Mouse (Mus musculus) lung, postnatal 25 days (tissue): ENCODE measurements around the gene Taf1b.
"Not testable (repeated sequence)": the region's sequence is repeated elsewhere in the genome, so short reads cannot be mapped to it uniquely, and the experiment has no call there.

Experiments
- DNase-seq: peaks from one replicate; pipeline ENCODE4 v3.0.0; 2022; ENCODE audit warnings: low spot score

Taf1b gene

GRCm38 (mm10) chr12:24498150-24498840, at the start of gene Taf1b:
TSS of gene Taf1b (plus strand) at chr12:24498359.
- peak; percentile 70 for DNase-seq

GRCm38 (mm10) chr12:24460406-24460805, 37.8 kb upstream of the Taf1b start:
- DNase-seq, result no peak

DNA sequence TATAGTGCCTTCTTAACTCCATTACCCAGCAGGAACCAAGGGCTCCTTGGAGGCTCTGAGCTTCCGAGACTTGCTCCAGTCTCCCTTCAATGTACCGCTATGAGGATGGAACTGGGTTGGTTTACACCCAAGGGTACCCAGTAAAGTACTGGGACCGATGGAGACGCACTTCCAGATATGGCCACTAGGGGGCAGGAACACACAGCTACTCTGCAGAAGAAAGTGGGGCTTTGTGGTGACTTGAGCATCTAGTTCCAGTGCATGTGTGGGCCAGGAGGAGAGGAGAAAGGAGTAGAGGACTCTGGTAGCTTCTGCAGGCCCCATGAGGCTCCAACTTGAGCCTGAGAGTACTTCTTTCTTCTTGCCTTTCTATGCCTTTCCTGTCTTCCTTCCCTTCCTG, 36.0 kb upstream of the Taf1b start:
- not testable (repeated sequence) for DNase-seq

- not testable (repeated sequence) for DNase-seq
Observed at GRCm38 (mm10) chr12:24463490-24463889, 34.7 kb upstream of the Taf1b start.

GRCm38 (mm10) chr12:24468966-24469365, 29.2 kb upstream of the Taf1b start:
- no peak for DNase-seq

GRCm38 (mm10) chr12:24470943-24471342, 27.2 kb upstream of the Taf1b start:
- peak; percentile 41 for DNase-seq

DNA sequence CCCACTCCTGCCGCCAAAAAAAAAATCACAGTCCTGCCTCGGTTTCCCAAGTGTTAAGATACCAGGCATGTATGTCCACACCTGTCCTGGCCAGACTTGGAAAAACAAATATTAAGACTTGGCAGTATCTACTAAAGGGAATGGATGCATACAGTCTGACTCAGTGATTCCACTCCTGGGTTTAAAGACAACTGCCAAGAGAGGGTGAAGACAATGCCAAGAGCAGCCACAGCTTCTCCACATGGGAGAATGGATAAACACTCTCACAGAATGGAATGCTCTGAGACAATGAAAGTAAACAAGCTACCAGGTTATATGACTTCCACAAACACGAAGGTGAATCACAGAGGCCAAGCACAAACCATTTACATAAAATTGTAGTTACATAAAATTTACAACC, 24.9 kb upstream of the Taf1b start:
- no peak for DNase-seq

GRCm38 (mm10) chr12:24484930-24485329, 13.2 kb upstream of the Taf1b start:
- no peak for DNase-seq

GRCm38 (mm10) chr12:24486882-24487281, 11.3 kb upstream of the Taf1b start:
- no peak for DNase-seq

GRCm38 (mm10) chr12:24492507-24492906, 5.7 kb upstream of the Taf1b start:
- not testable (repeated sequence) for DNase-seq

GRCm38 (mm10) chr12:24493011-24493410, 5.1 kb upstream of the Taf1b start:
- no peak for DNase-seq

GRCm38 (mm10) chr12:24493412-24493811, 4.7 kb upstream of the Taf1b start:
- no peak for DNase-seq

GRCm38 (mm10) chr12:24494791-24495190, 3.4 kb upstream of the Taf1b start:
- not testable (repeated sequence) for DNase-seq

- DNase-seq, result not testable (repeated sequence)
Observed at GRCm38 (mm10) chr12:24498841-24499485, 804 bp downstream of the Taf1b start.

- no peak for DNase-seq
Observed at GRCm38 (mm10) chr12:24517118-24517517, 19.0 kb downstream of the Taf1b start.

- DNase-seq, result no peak
Observed at GRCm38 (mm10) chr12:24521076-24521475, 22.9 kb downstream of the Taf1b start.

GRCm38 (mm10) chr12:24525065-24525464, 26.9 kb downstream of the Taf1b start:
- DNase-seq, result not testable (repeated sequence)

DNA sequence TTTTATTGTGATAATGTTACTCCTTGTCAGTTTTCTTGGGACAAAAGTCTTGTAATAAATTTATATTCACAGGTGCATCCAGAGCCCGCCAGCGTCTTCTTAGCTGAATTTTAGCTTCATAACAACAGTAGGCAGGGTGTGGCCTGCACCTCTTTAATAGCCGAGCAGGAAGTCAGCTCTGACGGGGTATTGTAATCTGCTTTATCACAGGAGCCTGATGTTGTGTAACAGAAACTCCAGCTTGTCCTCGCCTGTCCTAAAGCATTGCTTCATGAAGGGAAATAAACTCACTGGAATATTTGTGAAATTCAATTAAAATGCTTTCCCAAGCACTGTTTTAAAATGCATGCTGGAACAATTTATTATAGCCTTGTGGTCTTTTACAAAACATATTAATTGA, 38.2 kb downstream of the Taf1b start:
- peak; percentile 10 for DNase-seq

DNA sequence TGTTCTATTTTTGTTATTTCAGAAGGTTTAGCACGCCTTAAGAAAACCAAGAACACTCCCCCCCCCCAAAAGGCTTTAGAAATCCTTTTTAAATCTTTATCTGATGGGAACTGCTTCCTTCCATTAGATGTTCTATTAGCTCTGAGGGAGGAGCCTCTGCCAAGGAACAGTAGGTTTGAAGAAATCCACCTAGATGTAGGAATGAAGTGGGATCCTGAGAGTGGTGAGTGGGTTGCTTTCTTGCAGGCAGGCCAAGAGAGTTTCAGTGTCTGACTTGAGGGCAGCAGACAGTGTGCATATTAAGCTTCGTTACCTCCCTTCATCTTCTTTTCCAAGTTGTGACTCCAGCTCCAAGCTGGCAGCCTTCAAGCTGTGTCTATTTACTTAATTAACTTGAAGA, 39.0 kb downstream of the Taf1b start:
- DNase-seq, result no peak

- DNase-seq, result peak; percentile 29
Observed at GRCm38 (mm10) chr12:24537965-24538364, 39.8 kb downstream of the Taf1b start.

DNA sequence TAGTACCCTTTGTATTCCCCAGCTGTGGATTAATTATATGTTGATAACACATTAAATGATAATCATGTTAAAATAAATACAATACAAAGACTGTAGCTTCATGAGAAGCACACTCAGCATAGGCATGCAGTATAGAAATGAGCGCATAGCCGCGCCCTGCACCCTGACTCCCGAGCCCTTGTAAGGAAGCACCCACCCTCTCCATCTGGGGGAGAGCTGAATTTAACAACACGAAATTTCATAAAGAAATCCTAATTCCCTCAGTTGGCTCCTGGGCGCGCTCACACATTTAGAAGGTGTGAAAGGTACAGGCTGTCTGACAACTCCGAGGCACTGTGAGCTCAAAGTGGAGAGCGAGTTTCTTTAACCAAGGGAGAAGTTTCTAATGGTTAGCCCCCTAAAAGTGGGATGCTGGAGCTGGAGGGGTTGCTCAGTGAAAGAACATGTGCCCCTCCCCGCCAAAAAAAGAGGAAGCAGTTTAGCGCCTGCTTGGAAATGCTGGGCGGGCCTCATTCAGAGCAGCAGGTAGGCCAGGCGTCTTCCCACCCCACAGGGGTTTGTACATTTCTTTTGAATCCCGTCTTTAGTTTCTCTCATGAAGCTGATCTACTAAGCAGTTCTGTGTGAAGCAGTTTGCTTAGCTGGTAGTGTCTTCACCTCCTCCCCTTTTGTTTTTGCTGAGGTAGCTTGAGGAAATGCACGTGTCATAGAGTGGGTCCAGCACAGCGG, 43.4 kb downstream of the Taf1b start:
- DNase-seq, result no peak

- no peak for DNase-seq
Observed at GRCm38 (mm10) chr12:24547686-24548085, 49.5 kb downstream of the Taf1b start.

DNA sequence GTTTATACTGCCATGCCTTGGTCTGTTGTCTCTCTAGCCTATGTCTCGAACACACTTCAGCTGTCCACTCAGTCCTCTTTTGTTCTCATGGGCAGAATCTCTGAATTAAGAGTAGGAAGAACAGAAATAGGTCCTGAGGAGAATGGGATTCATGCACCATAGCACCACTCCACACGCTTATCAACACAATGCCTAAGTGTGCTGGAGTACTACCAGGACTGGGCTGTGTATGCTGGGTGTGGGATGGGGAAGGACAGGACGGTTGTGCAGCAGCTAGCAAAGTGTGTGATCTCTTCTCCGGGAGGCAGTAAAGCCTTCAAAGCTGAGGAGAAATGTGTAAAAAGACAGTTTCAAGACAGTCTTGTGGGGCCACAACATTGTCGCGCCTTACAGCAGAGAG, 50.7 kb downstream of the Taf1b start:
- no peak for DNase-seq
